In the genomic region with DNA sequence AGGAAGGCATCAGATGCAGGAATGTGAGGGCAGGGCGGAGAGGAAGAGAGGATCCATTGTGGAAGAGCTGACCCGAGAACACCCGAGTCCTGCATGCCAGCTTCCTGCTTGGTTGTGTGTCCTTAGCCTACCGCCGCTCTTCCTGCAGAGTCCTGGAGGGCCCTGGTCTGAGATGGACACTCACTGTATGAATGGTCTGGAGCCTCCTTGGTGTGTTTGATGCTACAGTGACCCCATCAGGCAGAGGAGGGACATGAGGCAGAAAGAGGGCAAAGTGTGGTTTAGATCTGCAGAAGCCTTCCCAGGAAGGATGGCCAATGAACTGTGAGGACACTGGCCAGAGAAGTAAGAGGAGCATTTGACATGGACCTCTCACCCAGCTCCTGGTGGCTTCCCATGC, we compare ENCODE assay signal across 11 mouse cellular contexts. TPM values are rescaled to one million over a fixed set of nuclear protein-coding genes. Genes with fewer than 3 reads are reported as not detected.
DNase-seq lines count a peak whose midpoint lies in the region; ATAC-seq and TF ChIP-seq lines count a peak whose summit lies in the region.
"Had no signal": no experiment of that assay in that cellular context is flagged by ENCODE, and none has a peak within 500 bp of the region (broad histone marks: within the 10 kb centered on the region; RNA-seq: fewer than 3 reads in every experiment).

No protein-coding gene starts in this region.

- H3K4me3 ChIP-seq in heart, embryonic 12.5 days, result no peak overlapping the region
- H3K4me3 ChIP-seq in testis, adult 2 months (ENCODE audit: control insufficient read depth, low read depth, low read length), result no peak overlapping the region
- H3K4me3 ChIP-seq in liver, embryonic 13.5 days (replicated peaks), result no peak overlapping the region
- no peak overlapping the region for H3K4me3 ChIP-seq in limb, embryonic 10.5 days
- H3K4me3 ChIP-seq: midbrain, embryonic 15.5 days had no signal

- H3K4me1 ChIP-seq in heart, embryonic 12.5 days (replicated peaks), result peaks cover 36% of the 10 kb centered on the region
- peaks cover 4% of the 10 kb centered on the region for H3K4me1 ChIP-seq in testis, adult 2 months (ENCODE audit: control insufficient read depth, insufficient read depth, low read length)
- H3K4me1 ChIP-seq in liver, embryonic 13.5 days (replicated peaks), result peaks cover 42% of the 10 kb centered on the region
- H3K4me1 ChIP-seq in limb, embryonic 10.5 days, result peaks cover 27% of the 10 kb centered on the region
- H3K4me1 ChIP-seq: midbrain, embryonic 15.5 days had no signal

- peak; percentile 14; the same call in 1 of the 2 replicates for TF ChIP-seq CTCF in testis, adult 2 months (IDR thresholded peaks at IDR 0.05; ENCODE audit: control insufficient read depth, insufficient read depth, insufficient replicate concordance, low read depth, low read length)

- peak; percentile 93 for DNase-seq in heart, adult 11 months
- DNase-seq in testis, postnatal 14 days (ENCODE audit: low spot score), result no peak
- peak; percentile 16 for DNase-seq in liver, embryonic 13.5 days
- DNase-seq in thymus, postnatal 0 days (ENCODE audit: low spot score), result no peak
- no peak for DNase-seq in thymus, adult 18-20 months
- DNase-seq in limb, embryonic 10.5 days (ENCODE audit: low spot score), result no peak
- DNase-seq: embryo, embryonic 11 days had no signal

- no peaks in the 10 kb centered on the region for H3K9me3 ChIP-seq in heart, embryonic 12.5 days (replicated peaks)
- H3K9me3 ChIP-seq in liver, embryonic 13.5 days (replicated peaks), result no peaks in the 10 kb centered on the region
- no peaks in the 10 kb centered on the region for H3K9me3 ChIP-seq in limb, embryonic 10.5 days (replicated peaks)
- H3K9me3 ChIP-seq: midbrain, embryonic 15.5 days had no signal

- 61% methylated on average over 5 of the region's 5 CpGs for whole genome bisulfite sequencing in heart, embryonic 12.5 days
- WGBS in liver, embryonic 13.5 days (ENCODE audit: insufficient replicate concordance), result 57% methylated on average over 5 of the region's 5 CpGs
- WGBS in limb, embryonic 10.5 days, result 81% methylated on average over 5 of the region's 5 CpGs

- no peak overlapping the region for H3K27ac ChIP-seq in heart, embryonic 12.5 days (ENCODE audit: poor library complexity, severe bottlenecking)
- no peak overlapping the region for H3K27ac ChIP-seq in testis, adult 2 months (ENCODE audit: control insufficient read depth, insufficient read depth, low read depth, low read length)
- H3K27ac ChIP-seq in liver, embryonic 13.5 days, result peak overlapping the region; percentile 51
- no peak overlapping the region for H3K27ac ChIP-seq in limb, embryonic 10.5 days
- H3K27ac ChIP-seq: midbrain, embryonic 15.5 days had no signal

- no peaks in the 10 kb centered on the region for H3K27me3 ChIP-seq in heart, embryonic 12.5 days (replicated peaks)
- no peaks in the 10 kb centered on the region for H3K27me3 ChIP-seq in testis, adult 2 months (ENCODE audit: control insufficient read depth, insufficient read depth, low read length)
- 0 out of 2 replicates have a peak, but pooled peaks cover 8% of the 10 kb centered on the region for H3K27me3 ChIP-seq in liver, embryonic 13.5 days
- H3K27me3 ChIP-seq in limb, embryonic 10.5 days (ENCODE audit: low read depth, poor library complexity, severe bottlenecking), result no peaks in the 10 kb centered on the region
- H3K27me3 ChIP-seq: midbrain, embryonic 15.5 days had no signal

- no peak overlapping the region for H3K4me2 ChIP-seq in heart, embryonic 12.5 days
- no peak overlapping the region for H3K4me2 ChIP-seq in liver, embryonic 13.5 days
- H3K4me2 ChIP-seq: midbrain, embryonic 15.5 days had no signal

- TF ChIP-seq POLR2A in testis, adult 2 months (IDR thresholded peaks at IDR 0.05; ENCODE audit: control insufficient read depth, low read depth, low read length), result no peak

- H3K9ac ChIP-seq in heart, embryonic 12.5 days, result no peak overlapping the region
- H3K9ac ChIP-seq in liver, embryonic 13.5 days, result peak overlapping the region; percentile 42; the same call in 1 of the 2 replicates
- H3K9ac ChIP-seq: midbrain, embryonic 15.5 days had no signal

- no peak for ATAC-seq in heart, embryonic 12.5 days (ENCODE audit: insufficient number of reproducible peaks, low FRiP score)
- no peak for ATAC-seq in liver, embryonic 13.5 days (ENCODE audit: low read depth)
- ATAC-seq: midbrain, embryonic 15.5 days; Patski had no signal

- H3K36me3 ChIP-seq in heart, embryonic 12.5 days, result no peaks in the 10 kb centered on the region
- no peaks in the 10 kb centered on the region for H3K36me3 ChIP-seq in testis, adult 2 months (ENCODE audit: control insufficient read depth, insufficient read depth, low read length)
- H3K36me3 ChIP-seq in liver, embryonic 13.5 days, result no peaks in the 10 kb centered on the region
- no peaks in the 10 kb centered on the region for H3K36me3 ChIP-seq in limb, embryonic 10.5 days
- H3K36me3 ChIP-seq: midbrain, embryonic 15.5 days had no signal

RNA-seq across cellular contexts. Expression of a gene that starts 2.9 kb away (rescaled TPM):
- polyA plus RNA-seq in heart, embryonic 12.5 days (2016; fragmentation: Nextera tagmentation; extraction: Ambion mirVana), result 5.4 and 5.8 TPM in 2 replicates
- 3.8 and 5.2 TPM in 2 replicates for polyA plus RNA-seq in testis, adult 2 months (2012; rRNA removed)
- polyA plus RNA-seq in liver, embryonic 13.5 days (2015; fragmentation: Nextera tagmentation; extraction: Ambion mirVana), result 1.0 and 1.3 TPM in 2 replicates
- 3.7 and 3.8 TPM in 2 replicates for polyA plus RNA-seq in thymus, postnatal 0 days (2015; fragmentation: Nextera tagmentation; extraction: Ambion mirVana)
- polyA plus RNA-seq in limb, embryonic 10.5 days (2016; fragmentation: Nextera tagmentation; extraction: Ambion mirVana), result 4.6 and 5.2 TPM in 2 replicates

RNA-seq across cellular contexts. Expression of a gene that starts 30.9 kb away (rescaled TPM):
- polyA plus RNA-seq in heart, embryonic 12.5 days (2016; fragmentation: Nextera tagmentation; extraction: Ambion mirVana), result 2.5 and 2.8 TPM in 2 replicates
- 9.6 and 10.5 TPM in 2 replicates for polyA plus RNA-seq in testis, adult 2 months (2012; rRNA removed)
- 0.14 and 0.24 TPM in 2 replicates for polyA plus RNA-seq in liver, embryonic 13.5 days (2015; fragmentation: Nextera tagmentation; extraction: Ambion mirVana)
- 2.7 and 3.7 TPM in 2 replicates for polyA plus RNA-seq in thymus, postnatal 0 days (2015; fragmentation: Nextera tagmentation; extraction: Ambion mirVana)
- polyA plus RNA-seq in limb, embryonic 10.5 days (2016; fragmentation: Nextera tagmentation; extraction: Ambion mirVana), result 7.8 and 8.4 TPM in 2 replicates
- polyA plus RNA-seq: Patski had no signal

RNA-seq across cellular contexts. Expression of a gene that starts 38.0 kb away (rescaled TPM):
- 0.18 and 0.24 TPM in 2 replicates for polyA plus RNA-seq in heart, embryonic 12.5 days (2016; fragmentation: Nextera tagmentation; extraction: Ambion mirVana)
- polyA plus RNA-seq in testis, adult 2 months (2012; rRNA removed), result 1.1 and 1.3 TPM in 2 replicates
- polyA plus RNA-seq in liver, embryonic 13.5 days (2015; fragmentation: Nextera tagmentation; extraction: Ambion mirVana), result 1.2 TPM in 2 replicates
- 0.22 and 0.31 TPM in 2 replicates for polyA plus RNA-seq in thymus, postnatal 0 days (2015; fragmentation: Nextera tagmentation; extraction: Ambion mirVana)
- polyA plus RNA-seq in limb, embryonic 10.5 days (2016; fragmentation: Nextera tagmentation; extraction: Ambion mirVana), result 1.2 TPM in 2 replicates

RNA-seq across cellular contexts. Expression of a gene that starts 53.0 kb away (rescaled TPM):
- 1,041 and 1,045 TPM in 2 replicates for polyA plus RNA-seq in heart, embryonic 12.5 days (2016; fragmentation: Nextera tagmentation; extraction: Ambion mirVana)
- polyA plus RNA-seq in testis, adult 2 months (2012; rRNA removed), result 834 and 1,155 TPM in 2 replicates
- polyA plus RNA-seq in liver, embryonic 13.5 days (2015; fragmentation: Nextera tagmentation; extraction: Ambion mirVana), result 1,172 and 1,189 TPM in 2 replicates
- 1,818 and 1,880 TPM in 2 replicates for polyA plus RNA-seq in thymus, postnatal 0 days (2015; fragmentation: Nextera tagmentation; extraction: Ambion mirVana)
- 1,397 and 1,583 TPM in 2 replicates for polyA plus RNA-seq in limb, embryonic 10.5 days (2016; fragmentation: Nextera tagmentation; extraction: Ambion mirVana)

RNA-seq across cellular contexts. Expression of a gene that starts 57.4 kb away (rescaled TPM):
- polyA plus RNA-seq in heart, embryonic 12.5 days (2016; fragmentation: Nextera tagmentation; extraction: Ambion mirVana), result 97.9 and 102 TPM in 2 replicates
- 98.1 and 98.4 TPM in 2 replicates for polyA plus RNA-seq in testis, adult 2 months (2012; rRNA removed)
- polyA plus RNA-seq in liver, embryonic 13.5 days (2015; fragmentation: Nextera tagmentation; extraction: Ambion mirVana), result 74.6 and 77.5 TPM in 2 replicates
- polyA plus RNA-seq in thymus, postnatal 0 days (2015; fragmentation: Nextera tagmentation; extraction: Ambion mirVana), result 144 and 151 TPM in 2 replicates
- 127 and 130 TPM in 2 replicates for polyA plus RNA-seq in limb, embryonic 10.5 days (2016; fragmentation: Nextera tagmentation; extraction: Ambion mirVana)

Comparison
In these comparisons a context has a peak if more than half of its experiments do, and no peak if none do; other contexts are left out.
1. DNase-seq: peak in heart, adult 11 months (single experiment) and liver, embryonic 13.5 days (single experiment); none in testis, postnatal 14 days (single experiment), thymus, postnatal 0 days (single experiment), thymus, adult 18-20 months (0 of 2) and limb, embryonic 10.5 days (single experiment).